Mouse (Mus musculus) ES-Bruce4 (cell line): ENCODE results near the gene Arl6. TPM values are rescaled to one million over a fixed set of nuclear protein-coding genes. Genes with fewer than 3 reads are reported as not detected.

Experiments used
- H3K27ac ChIP-seq: 2 replicates; pipeline ENCODE4 v1.5.1; 2012; ENCODE audit warnings: low read length, inconsistent platforms; ENCODE audit not compliant: insufficient read depth
- H3K27me3 ChIP-seq: 2 replicates; pipeline ENCODE4 v1.6.1; 2012; ENCODE audit warnings: mild to moderate bottlenecking, low read length, inconsistent platforms; ENCODE audit not compliant: control insufficient read depth, poor library complexity, insufficient read depth, severe bottlenecking
- H3K36me3 ChIP-seq: 2 replicates; pipeline ENCODE4 v1.6.1; 2012; ENCODE audit warnings: inconsistent platforms, mild to moderate bottlenecking, low read length, moderate library complexity; ENCODE audit not compliant: control insufficient read depth, poor library complexity, insufficient read depth, severe bottlenecking
- H3K4me1 ChIP-seq: one replicate; pipeline ENCODE4 v1.8.1; 2011; ENCODE audit warnings: low read length; ENCODE audit not compliant: control insufficient read depth, insufficient read depth
- H3K4me3 ChIP-seq: 2 replicates; pipeline ENCODE4 v1.5.1; 2011; ENCODE audit warnings: low read depth, mild to moderate bottlenecking, low read length
- H3K9ac ChIP-seq: 2 replicates; pipeline ENCODE4 v1.6.1; 2012; ENCODE audit warnings: low read depth, mild to moderate bottlenecking, inconsistent platforms; ENCODE audit not compliant: poor library complexity, severe bottlenecking
- H3K9me3 ChIP-seq: replicated peaks from 2 replicates; pipeline ENCODE4 v1.6.1; 2012; ENCODE audit warnings: mild to moderate bottlenecking, low read length, inconsistent platforms; ENCODE audit not compliant: control insufficient read depth, poor library complexity, insufficient read depth, severe bottlenecking
- CTCF ChIP-seq: IDR thresholded peaks from one replicate; pipeline ENCODE4 v1.8.1; 2011; ENCODE audit warnings: low read depth, low read length
- EP300 ChIP-seq: IDR thresholded peaks from 2 replicates; pipeline ENCODE4 v1.6.1; 2011; ENCODE audit warnings: low read depth, low read length; ENCODE audit not compliant: insufficient read depth
- POLR2A ChIP-seq: IDR thresholded peaks from one replicate; pipeline ENCODE4 v1.8.1; 2011; ENCODE audit warnings: low read length; ENCODE audit not compliant: insufficient read depth
- polyA plus RNA-seq: library from polyadenylated mRNA; stranded (reverse); fragments of >200 nt; gene quantifications from 2 replicates; pipeline ENCODE4 v1.2.4, GENCODE M21; 2011; ENCODE audit warnings: low read depth; ENCODE audit not compliant: missing spikeins, insufficient read depth, insufficient read length

The Arl6 gene
- polyA plus RNA-seq, 1 experiment = 21.9 TPM

DNA sequence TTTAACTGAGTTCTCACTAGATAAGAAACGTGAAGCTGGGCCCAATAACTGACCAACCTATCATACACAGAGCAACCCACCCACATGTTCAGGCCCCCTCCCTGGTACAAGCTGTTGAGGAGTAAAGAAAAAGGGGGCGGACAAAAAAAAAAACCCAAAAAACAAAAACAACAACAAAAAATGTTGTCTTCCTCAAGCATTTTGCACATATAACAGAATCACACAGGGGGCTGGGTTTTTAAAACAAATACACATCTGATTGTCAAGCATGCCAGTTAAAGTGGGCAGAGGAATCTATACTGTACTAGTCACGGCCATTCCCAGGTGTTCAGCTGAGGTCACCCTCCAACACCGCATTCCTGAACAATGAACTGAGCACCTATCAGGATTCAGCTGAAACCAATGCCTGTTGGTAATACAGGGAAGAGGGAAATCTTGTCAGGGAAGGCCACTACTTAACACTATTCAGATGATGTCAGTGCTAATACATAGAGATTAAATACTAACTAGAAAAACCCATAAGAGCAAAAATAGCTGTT, 53.4 kb downstream of the Arl6 start:
- TF ChIP-seq EP300 = no peak
- no peak for TF ChIP-seq CTCF
- TF ChIP-seq POLR2A = no peak
- no peak overlapping the region for H3K27ac ChIP-seq
- H3K9me3 ChIP-seq = no peaks in the 10 kb centered on the region
- H3K4me1 ChIP-seq = no peaks in the 10 kb centered on the region
- H3K27me3 ChIP-seq = no peaks in the 10 kb centered on the region
- H3K9ac ChIP-seq = no peak overlapping the region
- H3K4me3 ChIP-seq = no peak overlapping the region
- H3K36me3 ChIP-seq = no peaks in the 10 kb centered on the region

DNA sequence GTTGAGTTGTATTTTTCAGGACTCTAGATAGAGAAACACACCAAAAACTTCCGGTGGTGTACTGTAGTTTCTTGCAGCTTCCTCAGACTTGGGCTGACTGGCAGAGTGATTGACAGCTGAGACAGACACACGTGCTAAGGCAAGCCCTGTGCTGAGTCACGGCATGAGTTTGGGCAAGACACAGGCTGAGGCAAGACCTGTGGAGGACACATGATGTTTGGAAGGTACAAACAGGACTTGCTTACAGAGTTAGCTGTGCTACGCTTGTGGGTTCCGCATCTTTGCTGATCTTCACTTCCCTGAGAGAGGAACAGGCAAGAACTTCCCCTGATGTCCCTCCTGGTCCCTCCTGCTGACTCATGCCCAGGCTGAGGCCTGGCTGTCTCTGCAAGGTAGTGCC, 55.7 kb downstream of the Arl6 start:
- Histone ChIP-seq H3K4me3 (no peak overlapping the region), H3K27me3 (no peaks in the 10 kb centered on the region), H3K9ac (no peak overlapping the region), H3K9me3 (no peaks in the 10 kb centered on the region), H3K36me3 (no peaks in the 10 kb centered on the region), H3K4me1 (no peaks in the 10 kb centered on the region), H3K27ac (no peak overlapping the region)
- no peak for TF ChIP-seq CTCF
- no peak for TF ChIP-seq EP300

DNA sequence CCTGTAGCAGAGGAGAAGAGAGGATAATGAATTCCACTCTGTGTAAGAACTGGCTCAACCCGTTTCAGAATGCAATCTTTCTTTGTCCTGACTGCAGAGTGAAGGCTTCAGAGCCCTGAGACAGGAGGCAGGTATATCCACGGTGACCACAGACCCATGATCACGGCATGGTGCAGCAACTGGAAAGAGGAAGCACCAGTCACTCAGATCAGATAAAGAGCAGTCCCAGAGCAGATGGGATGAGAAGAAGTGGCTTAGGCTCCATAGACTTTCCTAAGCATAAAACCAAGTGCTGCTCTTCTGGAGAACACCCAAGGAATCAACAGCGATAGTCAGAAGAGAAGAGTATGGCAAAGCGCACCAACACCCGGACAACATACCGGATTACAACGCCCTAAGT, 60.0 kb downstream of the Arl6 start:
- no peaks in the 10 kb centered on the region for H3K27me3 ChIP-seq
- H3K36me3 ChIP-seq = no peaks in the 10 kb centered on the region
- no peaks in the 10 kb centered on the region for H3K9me3 ChIP-seq
- H3K27ac ChIP-seq = no peak overlapping the region
- no peak overlapping the region for H3K9ac ChIP-seq
- no peak overlapping the region for H3K4me3 ChIP-seq
- no peaks in the 10 kb centered on the region for H3K4me1 ChIP-seq
- no peak for TF ChIP-seq CTCF
- TF ChIP-seq POLR2A = no peak
- no peak for TF ChIP-seq EP300

DNA sequence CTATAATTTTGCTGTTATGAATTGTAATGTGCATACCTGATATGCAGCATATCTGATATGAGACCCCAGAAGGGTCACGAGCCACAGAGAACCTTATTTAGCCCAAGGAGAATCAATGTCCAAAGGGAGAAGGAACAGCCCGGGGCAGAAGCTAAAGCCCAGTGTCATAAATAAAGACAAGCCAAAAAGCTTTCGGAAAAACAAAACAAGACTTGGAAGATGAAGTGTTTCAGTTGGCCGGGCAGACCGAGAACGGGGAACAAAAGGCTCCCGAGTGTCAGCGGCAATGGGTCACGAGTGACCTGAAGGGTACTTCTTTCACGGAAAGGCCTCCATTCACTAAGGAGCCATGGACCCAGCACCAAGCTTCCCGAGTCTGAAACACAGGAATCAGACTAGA, 65.2 kb downstream of the Arl6 start:
- TF ChIP-seq CTCF = no peak
- TF ChIP-seq EP300 = no peak
- TF ChIP-seq POLR2A = no peak
- no peak overlapping the region for H3K9ac ChIP-seq
- H3K36me3 ChIP-seq = no peaks in the 10 kb centered on the region
- H3K4me3 ChIP-seq = no peak overlapping the region
- no peaks in the 10 kb centered on the region for H3K27me3 ChIP-seq
- no peaks in the 10 kb centered on the region for H3K9me3 ChIP-seq
- H3K4me1 ChIP-seq = no peaks in the 10 kb centered on the region
- no peak overlapping the region for H3K27ac ChIP-seq

DNA sequence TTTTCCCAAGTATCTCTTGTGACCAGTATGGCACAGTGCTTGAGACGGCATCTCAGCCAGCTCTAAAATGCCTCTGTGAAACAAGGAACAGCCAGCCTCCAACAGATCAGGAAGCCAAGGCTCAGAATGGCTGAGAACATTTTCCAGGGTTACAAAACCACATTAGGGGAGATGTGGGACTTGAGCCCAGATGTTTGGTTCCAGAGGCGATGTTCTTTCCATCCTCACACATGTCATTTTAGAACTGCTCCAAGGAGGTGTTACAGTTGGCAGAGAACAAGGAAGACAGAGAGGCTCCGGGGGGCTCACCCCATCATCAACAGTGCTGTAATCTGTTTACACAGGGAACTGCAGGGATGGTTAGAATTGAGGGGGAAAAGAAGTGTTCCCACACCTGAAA, 66.5 kb downstream of the Arl6 start:
- Histone ChIP-seq H3K9ac (no peak overlapping the region), H3K9me3 (no peaks in the 10 kb centered on the region), H3K27ac (no peak overlapping the region), H3K4me1 (peaks cover 2% of the 10 kb centered on the region), H3K4me3 (no peak overlapping the region), H3K36me3 (no peaks in the 10 kb centered on the region), H3K27me3 (no peaks in the 10 kb centered on the region)
- TF ChIP-seq CTCF = no peak
- no peak for TF ChIP-seq EP300
- TF ChIP-seq POLR2A = no peak

DNA sequence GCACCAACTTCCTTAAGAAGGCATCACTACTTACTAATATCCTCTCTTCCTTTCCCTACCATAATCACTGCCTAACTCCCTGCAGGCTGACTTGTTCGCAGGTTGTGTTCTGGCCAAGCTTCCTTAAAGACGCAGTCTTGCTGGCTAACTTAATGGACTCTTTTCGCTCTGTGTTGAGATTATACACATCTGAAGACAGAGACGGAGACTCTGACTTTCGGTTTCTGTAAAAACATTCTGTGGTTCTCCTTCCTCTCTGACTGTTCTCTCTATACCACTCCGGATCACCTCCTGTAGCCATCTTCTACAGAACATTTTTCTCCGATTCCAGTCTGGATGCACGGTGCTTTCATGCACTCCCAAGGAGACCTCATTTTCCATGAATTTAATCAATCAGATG, 68.4 kb downstream of the Arl6 start:
- Histone ChIP-seq H3K9me3 (no peaks in the 10 kb centered on the region), H3K36me3 (no peaks in the 10 kb centered on the region), H3K27ac (no peak overlapping the region), H3K4me1 (peaks cover 7% of the 10 kb centered on the region), H3K27me3 (no peaks in the 10 kb centered on the region), H3K9ac (no peak overlapping the region), H3K4me3 (no peak overlapping the region)
- TF ChIP-seq EP300 (no peak), CTCF (no peak), POLR2A (no peak)
